Mouse (Mus musculus) bone marrow macrophage, adult 2 months (primary cell): ENCODE measurements around the gene Unc13a.

Experiments
- CTCF ChIP-seq: IDR thresholded peaks from 2 replicates; pipeline ENCODE4 v1.5.1; 2012; ENCODE audit warnings: low read depth, mild to moderate bottlenecking, low read length, moderate library complexity
- POLR2A ChIP-seq: IDR thresholded peaks from 2 replicates; pipeline ENCODE4 v1.6.1; 2012; ENCODE audit warnings: mild to moderate bottlenecking, low read depth, low read length, borderline replicate concordance

GRCm38 (mm10) chr8:71613418-71613817, 58.1 kb downstream of the Unc13a start:
- TF ChIP-seq POLR2A: no peak
- no peak for TF ChIP-seq CTCF
